8 mouse cellular contexts compared by ENCODE assay signal in the genomic region with DNA sequence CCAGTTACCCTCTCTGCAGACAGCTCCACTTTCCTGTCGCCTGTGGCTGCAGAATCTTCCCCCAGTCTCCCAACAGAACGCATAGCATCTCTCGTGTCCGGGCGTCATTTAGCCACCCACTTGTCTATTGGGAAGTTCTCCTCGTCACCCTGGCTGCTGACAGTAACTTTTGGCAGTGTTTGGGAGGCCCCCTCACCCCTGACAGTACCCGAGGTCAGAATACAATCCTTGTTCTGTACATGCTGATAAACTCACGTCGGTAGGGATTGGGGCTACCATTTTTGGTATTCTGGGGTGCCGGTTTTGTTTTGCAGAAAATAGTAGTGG. TPM values are rescaled to one million over a fixed set of nuclear protein-coding genes. Genes with fewer than 3 reads are reported as not detected.
DNase-seq lines count a peak whose midpoint lies in the region; ATAC-seq and TF ChIP-seq lines count a peak whose summit lies in the region.

No protein-coding gene starts in this region.

- H3K4me2 ChIP-seq in kidney, postnatal 0 days (ENCODE audit: low read length), result peak overlapping the region; percentile 66
- H3K4me2 ChIP-seq in midbrain, embryonic 11.5 days, result peak overlapping the region; percentile 79

- no peak for ATAC-seq in kidney, postnatal 0 days (replicated peaks; ENCODE audit: low FRiP score, low read depth)
- peak; percentile 1 for ATAC-seq in inflammation-experienced regulatory T-cells, adult 6 months
- no peak for ATAC-seq in midbrain, embryonic 11.5 days (ENCODE audit: low FRiP score)

- H3K4me1 ChIP-seq in kidney, postnatal 0 days (replicated peaks; ENCODE audit: insufficient read depth, low read length), result peaks cover 15% of the 10 kb centered on the region
- H3K4me1 ChIP-seq in cortical plate, adult 2 months (ENCODE audit: control insufficient read depth, insufficient read depth, low read length), result no peaks in the 10 kb centered on the region; the same call in 1 of the 2 replicates
- peaks cover 12% of the 10 kb centered on the region for H3K4me1 ChIP-seq in midbrain, embryonic 11.5 days (ENCODE audit: control insufficient read depth, insufficient read depth, low read length)

- peak overlapping the region; percentile 73 for H3K4me3 ChIP-seq in kidney, postnatal 0 days (replicated peaks; ENCODE audit: low read depth, low read length)
- peak overlapping the region; percentile 63 for H3K4me3 ChIP-seq in cortical plate, adult 2 months (ENCODE audit: insufficient read depth, low read length)
- H3K4me3 ChIP-seq in midbrain, embryonic 11.5 days (ENCODE audit: low read depth, low read length), result peak overlapping the region; percentile 85

- no peak for TF ChIP-seq CTCF in kidney, postnatal 0 days (IDR thresholded peaks at IDR 0.05; ENCODE audit: low read depth)
- TF ChIP-seq CTCF in cortical plate, adult 2 months (IDR thresholded peaks at IDR 0.05; ENCODE audit: extremely low read depth, insufficient read depth, low read length), result no peak

- no peaks in the 10 kb centered on the region for H3K27me3 ChIP-seq in kidney, postnatal 0 days (ENCODE audit: insufficient read depth, low read length)
- H3K27me3 ChIP-seq in midbrain, embryonic 11.5 days (ENCODE audit: control insufficient read depth, insufficient read depth, low read length), result no peaks in the 10 kb centered on the region

- H3K9ac ChIP-seq in kidney, postnatal 0 days (ENCODE audit: low read depth, low read length), result peak overlapping the region; percentile 93
- peak overlapping the region; percentile 94 for H3K9ac ChIP-seq in midbrain, embryonic 11.5 days (ENCODE audit: low read length)

- under 1% methylated on average over 10 of the region's 10 CpGs for WGBS in kidney, postnatal 0 days
- 2% methylated on average over 10 of the region's 10 CpGs for WGBS in midbrain, embryonic 11.5 days

- H3K36me3 ChIP-seq in kidney, postnatal 0 days (ENCODE audit: insufficient read depth, low read length), result peaks cover 5% of the 10 kb centered on the region; the same call in 1 of the 2 replicates
- H3K36me3 ChIP-seq in midbrain, embryonic 11.5 days (ENCODE audit: control insufficient read depth, insufficient read depth, low read length), result no peaks in the 10 kb centered on the region

- H3K27ac ChIP-seq in kidney, postnatal 0 days, result peak overlapping the region; percentile 98
- peak overlapping the region; percentile 68 for H3K27ac ChIP-seq in cortical plate, adult 2 months (ENCODE audit: insufficient read depth, low read length)
- peak overlapping the region; percentile 98 for H3K27ac ChIP-seq in midbrain, embryonic 11.5 days (ENCODE audit: low read depth, low read length)

- TF ChIP-seq POLR2A in cortical plate, adult 2 months (IDR thresholded peaks at IDR 0.05; ENCODE audit: extremely low read depth, insufficient read depth, low read length), result no peak

- no peaks in the 10 kb centered on the region for H3K9me3 ChIP-seq in kidney, postnatal 0 days (replicated peaks; ENCODE audit: low read length)
- H3K9me3 ChIP-seq in midbrain, embryonic 11.5 days (ENCODE audit: control insufficient read depth, low read length), result no peaks in the 10 kb centered on the region

- no peak for DNase-seq in kidney, postnatal 0 days (ENCODE audit: low spot score)
- DNase-seq in kidney, adult 18-20 months, result no peak
- DNase-seq in ES-CJ7 (ENCODE audit: low read depth, low spot score), result peak; percentile 34
- DNase-seq in midbrain, embryonic 11.5 days (ENCODE audit: low spot score, missing footprints), result peak; percentile 89
- DNase-seq in right cerebral cortex, postnatal 25 days, result no peak
- DNase-seq in adrenal gland, adult 18-20 months (ENCODE audit: low spot score in 2 of 2), result no peak

RNA-seq across cellular contexts. Expression of a gene that starts 1.7 kb away (rescaled TPM):
- 44.4 and 46.3 TPM in 2 replicates for polyA plus RNA-seq in kidney, postnatal 0 days (2015; fragmentation: Nextera tagmentation; extraction: Ambion mirVana)
- 22.9 and 24.3 TPM in 2 replicates for polyA plus RNA-seq in cortical plate, adult 2 months (2012; rRNA removed)
- polyA plus RNA-seq in inflammation-experienced regulatory T-cells, adult 6 months (2017; shearing (Covaris generic)), result 10 to 100 TPM; 25.3 to 35.1 (median 33.4) TPM
- 62.2 and 63.1 TPM in 2 replicates for polyA plus RNA-seq in midbrain, embryonic 11.5 days (2014; fragmentation: Nextera tagmentation; extraction: Ambion mirVana)
- 10 to 100 TPM; 32.1 to 35.8 TPM for total RNA-seq in adrenal gland, adult 18-20 months (2021)

RNA-seq across cellular contexts. Expression of a gene that starts 50.7 kb away (rescaled TPM):
- 30.5 and 30.7 TPM in 2 replicates for polyA plus RNA-seq in kidney, postnatal 0 days (2015; fragmentation: Nextera tagmentation; extraction: Ambion mirVana)
- polyA plus RNA-seq in cortical plate, adult 2 months (2012; rRNA removed), result 89.2 and 93.7 TPM in 2 replicates
- polyA plus RNA-seq in inflammation-experienced regulatory T-cells, adult 6 months (2017; shearing (Covaris generic)), result 10 to 100 TPM; 23.3 to 32.1 (median 30.3) TPM
- polyA plus RNA-seq in midbrain, embryonic 11.5 days (2014; fragmentation: Nextera tagmentation; extraction: Ambion mirVana), result 65.6 and 73.2 TPM in 2 replicates
- total RNA-seq in adrenal gland, adult 18-20 months (2021), result 10 to 100 TPM; 70.9 to 97.3 TPM

RNA-seq across cellular contexts. Expression of a gene that starts 56.7 kb away (rescaled TPM):
- polyA plus RNA-seq in kidney, postnatal 0 days (2015; fragmentation: Nextera tagmentation; extraction: Ambion mirVana), result 14.4 and 14.6 TPM in 2 replicates
- 50.7 and 50.8 TPM in 2 replicates for polyA plus RNA-seq in cortical plate, adult 2 months (2012; rRNA removed)
- 10 to 100 TPM in 1 of 3 experiments, 1 to 10 TPM in 2; 2.4 to 10.1 (median 6.2) TPM for polyA plus RNA-seq in inflammation-experienced regulatory T-cells, adult 6 months (2017; shearing (Covaris generic))
- polyA plus RNA-seq in midbrain, embryonic 11.5 days (2014; fragmentation: Nextera tagmentation; extraction: Ambion mirVana), result 19.3 and 21.8 TPM in 2 replicates
- total RNA-seq in adrenal gland, adult 18-20 months (2021), result 1 to 10 TPM; 8.7 to 9.3 TPM

Comparison
In these comparisons a context has a peak if more than half of its experiments do, and no peak if none do; other contexts are left out.
1. DNase-seq: peak in ES-CJ7 (single experiment) and midbrain, embryonic 11.5 days (single experiment); none in kidney, postnatal 0 days (single experiment), kidney, adult 18-20 months (single experiment), right cerebral cortex, postnatal 25 days (single experiment) and adrenal gland, adult 18-20 months (0 of 2).
2. Peak in every context shown above with its lines, with median percentiles within 50 percentile points of each other: H3K27ac ChIP-seq and H3K4me3 ChIP-seq.